In genomic region chr12:32819416-32819815, GRCm38 (mm10) we compare ENCODE assay signal across 7 mouse cellular contexts. TPM values are rescaled to one million over a fixed set of nuclear protein-coding genes. Genes with fewer than 3 reads are reported as not detected.
DNase-seq lines count a peak whose midpoint lies in the region; ATAC-seq lines count a peak whose summit lies in the region.

Nampt (plus strand) TSS chr12:32819545.

- H3K4me2 ChIP-seq in intestine, embryonic 16.5 days (ENCODE audit: low read depth, low read length) = peak within 1 kb of the TSS; percentile 77
- H3K4me2 ChIP-seq in liver, embryonic 15.5 days = peak within 1 kb of the TSS; percentile 93
- H3K4me2 ChIP-seq in stomach, embryonic 14.5 days (replicated peaks; ENCODE audit: low read depth, low read length) = peak within 1 kb of the TSS; percentile 63

- H3K4me1 ChIP-seq in intestine, embryonic 16.5 days (ENCODE audit: control insufficient read depth, insufficient read depth, low read length) = peaks cover 5% of the 10 kb centered on the region; the same call in 1 of the 2 replicates
- peaks cover 21% of the 10 kb centered on the region for H3K4me1 ChIP-seq in liver, embryonic 15.5 days (replicated peaks)
- H3K4me1 ChIP-seq in stomach, embryonic 14.5 days (ENCODE audit: control insufficient read depth, insufficient read depth, low read length) = 0 out of 2 replicates have a peak, but pooled peaks cover 3% of the 10 kb centered on the region

- 7% methylated on average over 5 of the region's 5 CpGs for WGBS in intestine, embryonic 16.5 days
- WGBS in liver, embryonic 15.5 days (ENCODE audit: insufficient replicate concordance) = 17% methylated on average over 5 of the region's 5 CpGs
- 5% methylated on average over 5 of the region's 5 CpGs for WGBS in stomach, embryonic 14.5 days

- H3K27ac ChIP-seq in intestine, embryonic 16.5 days (ENCODE audit: low read length) = peak within 1 kb of the TSS; percentile 98
- peak within 1 kb of the TSS; percentile 88 for H3K27ac ChIP-seq in liver, embryonic 15.5 days (replicated peaks)
- peak within 1 kb of the TSS; percentile 98 for H3K27ac ChIP-seq in stomach, embryonic 14.5 days (ENCODE audit: low read length)

- DNase-seq in urinary bladder, adult 2 months (ENCODE audit: low spot score) = no peak
- no peak for DNase-seq in urinary bladder, postnatal 14 days (ENCODE audit: low spot score)
- DNase-seq in c-Kit-positive CD71-negative TER-119-negative erythroid progenitor cells, embryonic 14.5 days (ENCODE audit: low read depth) = peak; percentile 16
- no peak for DNase-seq in gastrocnemius, postnatal 25 days

- no peak for ATAC-seq in intestine, embryonic 16.5 days
- ATAC-seq in liver, embryonic 15.5 days (ENCODE audit: insufficient read depth) = no peak
- ATAC-seq in stomach, embryonic 14.5 days (ENCODE audit: insufficient number of reproducible peaks, insufficient read depth, low FRiP score, low read depth) = no peak

- H3K4me3 ChIP-seq in intestine, embryonic 16.5 days (ENCODE audit: low read length) = peak within 1 kb of the TSS; percentile 84
- H3K4me3 ChIP-seq in liver, embryonic 15.5 days (replicated peaks) = peak within 1 kb of the TSS; percentile 80
- H3K4me3 ChIP-seq in stomach, embryonic 14.5 days (ENCODE audit: low read depth, low read length) = peak within 1 kb of the TSS; percentile 67

- H3K27me3 ChIP-seq in intestine, embryonic 16.5 days (replicated peaks; ENCODE audit: control insufficient read depth, insufficient read depth, low read length) = no peaks in the 10 kb centered on the region
- no peaks in the 10 kb centered on the region for H3K27me3 ChIP-seq in liver, embryonic 15.5 days
- H3K27me3 ChIP-seq in stomach, embryonic 14.5 days (ENCODE audit: control insufficient read depth, insufficient read depth, low read length) = no peaks in the 10 kb centered on the region

- H3K9ac ChIP-seq in intestine, embryonic 16.5 days (ENCODE audit: low read depth, low read length) = peak within 1 kb of the TSS; percentile 87
- peak within 1 kb of the TSS; percentile 77 for H3K9ac ChIP-seq in liver, embryonic 15.5 days
- H3K9ac ChIP-seq in stomach, embryonic 14.5 days (replicated peaks; ENCODE audit: low read depth, low read length) = peak within 1 kb of the TSS; percentile 62

- peaks cover 4% of the 10 kb centered on the region; the same call in 1 of the 2 replicates for H3K36me3 ChIP-seq in intestine, embryonic 16.5 days (ENCODE audit: control insufficient read depth, insufficient read depth, low read length)
- no peaks in the 10 kb centered on the region for H3K36me3 ChIP-seq in liver, embryonic 15.5 days (replicated peaks)
- no peaks in the 10 kb centered on the region for H3K36me3 ChIP-seq in stomach, embryonic 14.5 days (ENCODE audit: control insufficient read depth, insufficient read depth, low read length)

- no peaks in the 10 kb centered on the region for H3K9me3 ChIP-seq in intestine, embryonic 16.5 days (ENCODE audit: control insufficient read depth, low read length)
- no peaks in the 10 kb centered on the region for H3K9me3 ChIP-seq in liver, embryonic 15.5 days (replicated peaks)
- no peaks in the 10 kb centered on the region for H3K9me3 ChIP-seq in stomach, embryonic 14.5 days (ENCODE audit: control insufficient read depth, low read depth, low read length)

RNA-seq across cellular contexts. Expression of gene Nampt, which starts in this region (rescaled TPM):
- 40.7 and 43.7 TPM in 2 replicates for polyA plus RNA-seq in urinary bladder, adult 2 months (2012; rRNA removed)
- total RNA-seq in gastrocnemius, postnatal 25 days (2021) = 10 to 100 TPM; 53.0 to 58.2 TPM
- 29.7 and 30.0 TPM in 2 replicates for polyA plus RNA-seq in intestine, embryonic 16.5 days (2015; fragmentation: Nextera tagmentation; extraction: Ambion mirVana)
- 10.4 and 10.8 TPM in 2 replicates for polyA plus RNA-seq in liver, embryonic 15.5 days (2015; fragmentation: Nextera tagmentation; extraction: Ambion mirVana)
- 25.2 and 27.2 TPM in 2 replicates for polyA plus RNA-seq in stomach, embryonic 14.5 days (2014; fragmentation: Nextera tagmentation; extraction: Ambion mirVana)
